Mouse (Mus musculus) small intestine, adult 2 months (tissue): ENCODE measurements around the gene Ubald1.

Experiments used
- CTCF ChIP-seq: fragments of 200-500 bp; IDR thresholded peaks from 2 replicates; pipeline ENCODE4 v1.5.1; 2012; ENCODE audit warnings: low read depth, mild to moderate bottlenecking, control low read depth, inconsistent platforms, low read length, moderate library complexity, mixed read lengths; ENCODE audit not compliant: insufficient replicate concordance, insufficient read length; ENCODE audit errors: extremely low read depth
- POLR2A ChIP-seq: fragments of 200-500 bp; IDR thresholded peaks from 2 replicates; pipeline ENCODE4 v1.6.1; 2012; ENCODE audit warnings: low read depth, mild to moderate bottlenecking, control low read depth, inconsistent platforms, low read length, moderate library complexity

DNA sequence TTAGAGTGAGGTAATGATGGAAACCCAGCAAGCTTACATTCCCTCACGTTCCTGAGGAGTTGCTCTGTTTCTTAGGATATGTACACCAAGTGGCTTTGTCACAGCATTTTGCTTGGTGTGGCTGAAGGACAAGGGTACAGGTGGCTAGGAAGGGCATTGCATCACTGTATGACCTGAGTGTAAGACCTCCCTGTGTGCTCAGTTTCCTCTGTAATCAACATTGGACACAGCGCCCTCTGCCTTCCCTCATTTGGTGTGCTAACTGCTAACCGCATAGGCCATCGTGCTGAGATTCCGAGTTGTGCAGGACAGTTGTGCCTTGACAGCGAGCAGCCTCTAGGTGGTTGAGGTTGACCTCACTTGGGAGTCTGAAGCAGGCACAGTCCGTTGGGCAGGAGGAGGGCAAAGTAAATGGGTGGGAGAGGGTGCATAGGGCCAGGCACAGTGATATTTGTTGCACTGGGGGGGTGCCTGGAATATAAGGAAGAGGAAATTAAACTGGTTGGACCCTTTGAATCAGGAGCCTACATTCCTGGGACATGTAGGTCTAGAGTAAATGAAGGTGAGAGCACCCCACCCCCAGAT is 17.1 kb upstream of the Ubald1 start:
- no peak; the same call in 1 of the 2 replicates for TF ChIP-seq CTCF
- TF ChIP-seq POLR2A, result no peak
